ENCODE assay signal across 27 mouse cellular contexts in genomic region chrX:106704590-106704989, GRCm38 (mm10).
DNase-seq lines count a peak whose midpoint lies in the region; ATAC-seq and TF ChIP-seq lines count a peak whose summit lies in the region.
"Had no signal": no experiment of that assay in that cellular context is flagged by ENCODE, and none has a peak within 500 bp of the region (broad histone marks: within the 10 kb centered on the region; RNA-seq: fewer than 3 reads in every experiment).

No protein-coding gene starts in this region.

- H3K4me3 ChIP-seq in left cerebral cortex, adult 2 months, result no peak overlapping the region
- H3K4me3 ChIP-seq in forebrain, embryonic 13.5 days, result no peak overlapping the region
- H3K4me3 ChIP-seq: embryonic facial prominence, embryonic 12.5 days; forebrain, embryonic 15.5 days; heart, embryonic 15.5 days; hindbrain, embryonic 12.5 days; liver, embryonic 12.5 days; stomach, embryonic 15.5 days had no signal

- no peak overlapping the region for H3K27ac ChIP-seq in left cerebral cortex, adult 2 months
- H3K27ac ChIP-seq in forebrain, embryonic 13.5 days, result no peak overlapping the region
- H3K27ac ChIP-seq: embryonic facial prominence, embryonic 12.5 days; forebrain, embryonic 15.5 days; heart, embryonic 15.5 days; hindbrain, embryonic 12.5 days; hindbrain, postnatal 0 days; liver, embryonic 12.5 days; stomach, embryonic 15.5 days had no signal

- H3K9me3 ChIP-seq in forebrain, embryonic 13.5 days (replicated peaks), result no peaks in the 10 kb centered on the region
- H3K9me3 ChIP-seq: embryonic facial prominence, embryonic 12.5 days; forebrain, embryonic 15.5 days; heart, embryonic 15.5 days; hindbrain, embryonic 12.5 days; liver, embryonic 12.5 days; stomach, embryonic 15.5 days had no signal

- H3K4me1 ChIP-seq in forebrain, embryonic 13.5 days, result no peaks in the 10 kb centered on the region
- H3K4me1 ChIP-seq: embryonic facial prominence, embryonic 12.5 days; forebrain, embryonic 15.5 days; heart, embryonic 15.5 days; hindbrain, embryonic 12.5 days; liver, embryonic 12.5 days; stomach, embryonic 15.5 days had no signal

- H3K4me2 ChIP-seq in forebrain, embryonic 13.5 days, result no peak overlapping the region
- H3K4me2 ChIP-seq: embryonic facial prominence, embryonic 12.5 days; forebrain, embryonic 15.5 days; heart, embryonic 15.5 days; hindbrain, embryonic 12.5 days; liver, embryonic 12.5 days; midbrain, embryonic 11.5 days; stomach, embryonic 15.5 days had no signal

- H3K36me3 ChIP-seq in forebrain, embryonic 13.5 days (ENCODE audit: poor library complexity, severe bottlenecking), result no peaks in the 10 kb centered on the region
- H3K36me3 ChIP-seq: embryonic facial prominence, embryonic 12.5 days; forebrain, embryonic 15.5 days; heart, embryonic 15.5 days; hindbrain, embryonic 12.5 days; liver, embryonic 12.5 days; stomach, embryonic 15.5 days had no signal

- 82% methylated on average over 3 of the region's 3 CpGs for WGBS in forebrain, embryonic 13.5 days

- no peaks in the 10 kb centered on the region for H3K27me3 ChIP-seq in forebrain, embryonic 13.5 days
- H3K27me3 ChIP-seq: embryonic facial prominence, embryonic 12.5 days; forebrain, embryonic 15.5 days; heart, embryonic 15.5 days; hindbrain, embryonic 12.5 days; liver, embryonic 12.5 days; stomach, embryonic 15.5 days had no signal

- ATAC-seq in inflammation-experienced regulatory T-cells, adult 6 months, result peak; percentile 96
- ATAC-seq in forebrain, embryonic 13.5 days, result no peak
- ATAC-seq: forebrain, embryonic 15.5 days; hindbrain, postnatal 0 days; intestine, postnatal 0 days; liver, embryonic 12.5 days; liver, postnatal 0 days had no signal

- H3K9ac ChIP-seq in forebrain, embryonic 13.5 days, result no peak overlapping the region
- H3K9ac ChIP-seq: embryonic facial prominence, embryonic 12.5 days; forebrain, embryonic 15.5 days; heart, embryonic 15.5 days; hindbrain, embryonic 12.5 days; liver, embryonic 12.5 days; liver, postnatal 0 days; stomach, embryonic 15.5 days had no signal

- intact Hi-C loops in left cerebral cortex, adult 2 months (cut with DNase I), result no loop called here

- peak; percentile 50 for DNase-seq in CD4-positive, CD25-positive, alpha-beta regulatory T cell, adult 2 months (ENCODE audit: low read depth, low spot score)
- DNase-seq in T-cell, adult 2 months (ENCODE audit: low spot score), result peak; percentile 26
- peak; percentile 26 to 56 for DNase-seq in natural killer cell, adult 2 months (ENCODE audit: low spot score in 2 of 2)
- no peak for DNase-seq in left cerebral cortex, adult 2 months (ENCODE audit: extremely low spot score in 1 of 2, low spot score in 2 of 2)
- no peak for DNase-seq in thymus, postnatal 10 days (ENCODE audit: low spot score in 2 of 2)
- DNase-seq in ovary, postnatal 36 days (ENCODE audit: low spot score), result no peak
- DNase-seq: adrenal gland, postnatal 10 days; cerebellum, adult 8-10 months; cerebellum, postnatal 25 days; heart, postnatal 36 days; kidney, adult 9 months; kidney, postnatal 25 days; left cerebral cortex, postnatal 4 days; liver, postnatal 0 days; right cerebral cortex, postnatal 4 days; thymus, postnatal 14 days had no signal

- TF ChIP-seq CTCF in left cerebral cortex, adult 2 months (IDR thresholded peaks at IDR 0.05), result no peak

Comparison
In these comparisons a context has a peak if more than half of its experiments do, and no peak if none do; other contexts are left out.
1. DNase-seq: peak in CD4-positive, CD25-positive, alpha-beta regulatory T cell, adult 2 months (single experiment), T-cell, adult 2 months (single experiment) and natural killer cell, adult 2 months (2 of 2); none in left cerebral cortex, adult 2 months (0 of 2), thymus, postnatal 10 days (0 of 2) and ovary, postnatal 36 days (single experiment).